Mouse (Mus musculus): ENCODE measurements around the gene Pla2g15.
A peak's percentile ranks its signal among the peaks of the same experiment; 100 is the strongest.

Pla2g15 gene

GRCm38 (mm10) chr8:106135672-106136071 is 14.5 kb upstream of the Pla2g15 start:
- DNase-seq (ENCODE audit: low spot score): no peak

DNA sequence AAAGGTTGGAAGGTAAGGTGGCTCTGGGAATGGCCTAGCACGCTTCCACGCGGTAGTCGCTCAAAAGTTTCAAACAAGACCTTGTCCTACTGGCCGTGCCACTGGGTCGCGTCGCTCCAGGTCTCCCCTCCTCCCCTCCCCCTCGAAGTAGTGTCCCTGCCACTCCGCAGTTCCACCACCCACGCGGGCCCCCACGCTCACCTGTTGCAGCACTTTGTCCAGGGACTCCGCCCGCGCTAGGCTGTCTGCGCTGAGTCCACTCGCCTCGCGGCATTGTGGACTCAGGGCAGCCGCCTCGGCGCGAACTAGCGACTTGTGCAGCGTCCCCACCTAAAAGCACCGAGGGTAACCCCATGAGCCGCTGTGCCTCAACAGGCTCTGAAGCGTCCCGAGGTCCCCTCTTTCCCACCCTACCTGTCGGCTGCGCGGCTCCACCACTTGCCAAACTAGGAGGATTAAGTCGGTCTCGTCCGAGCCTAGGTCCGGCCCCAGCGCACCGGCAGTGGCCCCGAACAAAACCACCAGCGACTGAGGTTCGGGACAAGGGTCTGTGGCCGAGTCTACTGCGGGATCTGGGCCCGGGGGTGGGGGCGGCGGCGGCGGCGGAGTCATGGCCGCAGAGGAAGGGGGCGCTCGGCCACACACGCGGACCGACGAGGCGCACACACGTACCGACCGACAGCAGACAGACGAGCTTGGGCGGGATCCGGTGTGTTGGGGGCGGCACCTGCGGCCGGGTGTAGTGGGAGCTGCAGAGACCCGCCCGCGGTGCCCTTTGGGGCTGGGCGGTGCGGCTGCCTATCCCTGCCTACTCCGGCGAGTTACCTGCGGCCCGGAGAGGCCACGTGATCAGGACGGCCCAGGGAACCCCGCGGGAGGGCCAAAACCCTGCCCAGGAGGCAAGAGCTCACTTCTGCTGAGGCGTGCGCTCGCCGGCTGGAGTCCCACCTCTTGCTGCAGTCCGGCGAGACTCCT is 13.8 kb upstream of the Pla2g15 start, which contains the start of gene Esrp2:
Esrp2 (minus strand) TSS at position 819 of the 975 bp plus-strand sequence.
- no peak for DNase-seq (ENCODE audit: low spot score)

DNA sequence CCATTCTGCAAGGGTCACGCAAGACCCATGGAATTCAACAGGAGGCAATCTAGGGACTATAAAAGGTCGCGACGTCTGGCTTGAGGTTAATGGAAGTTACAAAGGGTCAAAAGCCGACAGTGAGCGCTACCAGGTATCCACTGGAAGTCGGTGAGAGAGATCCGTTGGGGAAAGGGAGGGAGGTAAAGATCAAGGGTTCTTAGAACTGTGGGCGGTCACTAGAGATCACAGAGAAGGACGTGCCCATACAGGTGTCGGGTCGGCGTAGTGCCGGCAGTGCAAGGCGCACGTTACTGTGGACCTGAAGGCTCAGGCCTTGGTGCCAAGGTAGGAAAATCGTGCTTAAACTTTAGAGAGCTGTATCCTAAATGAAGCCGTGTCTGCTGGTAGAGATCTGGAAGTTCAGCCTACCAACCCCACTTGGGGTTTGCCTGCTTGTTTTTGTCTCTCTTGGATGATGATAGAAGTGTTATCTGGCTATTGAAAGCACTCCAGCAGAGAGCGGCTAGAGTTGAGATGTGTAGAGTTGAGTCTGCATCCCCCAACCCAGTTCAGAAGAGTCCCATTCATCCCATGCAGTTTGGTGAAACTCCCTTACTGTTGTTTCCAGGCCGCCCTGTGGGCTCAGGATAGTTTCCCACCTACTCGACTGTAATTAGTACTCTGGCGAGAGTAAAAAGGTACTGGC is 12.8 kb upstream of the Pla2g15 start:
- no peak for DNase-seq (ENCODE audit: low spot score)

- no peak for DNase-seq (ENCODE audit: low spot score)
Measured at GRCm38 (mm10) chr8:106137906-106138477, 12.2 kb upstream of the Pla2g15 start.

- no peak for DNase-seq (ENCODE audit: low spot score)
Measured at GRCm38 (mm10) chr8:106138616-106139015, 11.6 kb upstream of the Pla2g15 start.

- DNase-seq (ENCODE audit: low spot score): no peak
Measured at GRCm38 (mm10) chr8:106140191-106140590, 10.0 kb upstream of the Pla2g15 start.

- DNase-seq (ENCODE audit: low spot score): peak; percentile 82
Measured at GRCm38 (mm10) chr8:106140769-106141168, 9.4 kb upstream of the Pla2g15 start.

DNA sequence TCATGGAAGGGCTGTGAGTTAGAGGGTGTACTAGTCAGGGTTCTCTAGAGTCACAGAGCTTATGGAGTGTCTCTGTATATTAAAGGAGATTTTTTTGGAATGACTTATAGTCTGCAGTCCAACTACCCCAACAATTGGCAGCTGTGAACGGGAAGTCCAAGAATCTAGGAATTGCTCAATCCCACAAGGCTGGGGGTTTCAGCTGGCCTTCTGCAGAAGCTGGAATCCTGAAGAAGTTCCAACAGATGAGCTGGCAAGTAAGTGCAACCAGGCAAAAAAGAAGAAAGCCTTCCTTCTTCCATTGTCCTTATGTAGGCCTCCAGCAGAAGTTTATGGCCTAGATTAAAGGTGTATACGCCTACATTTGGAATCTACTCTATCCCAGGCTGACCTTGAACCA is 4.9 kb upstream of the Pla2g15 start:
- no peak for DNase-seq (ENCODE audit: low spot score)

DNA sequence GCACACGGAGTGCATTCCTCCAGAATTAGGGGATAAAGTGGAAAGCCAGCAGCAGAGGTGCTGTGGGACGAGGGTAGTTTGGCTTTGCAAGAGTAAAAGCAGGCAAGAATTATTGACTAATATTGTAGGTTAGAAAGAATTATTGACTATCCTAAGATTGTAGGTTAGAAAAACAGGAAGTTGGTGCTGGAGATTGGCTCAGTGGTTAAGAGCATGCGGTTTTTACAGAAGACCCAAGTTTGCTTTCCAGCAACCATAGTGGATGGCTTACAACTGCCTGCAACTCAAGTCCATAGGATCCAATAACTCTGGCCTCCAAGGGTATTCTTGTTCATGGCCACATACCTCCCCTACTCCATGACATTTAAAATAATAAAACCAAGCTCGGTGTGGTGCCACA is 4.2 kb upstream of the Pla2g15 start:
- no peak for DNase-seq (ENCODE audit: low spot score)

GRCm38 (mm10) chr8:106147868-106148565 is 2.2 kb upstream of the Pla2g15 start:
- DNase-seq (ENCODE audit: low spot score): no peak

GRCm38 (mm10) chr8:106149025-106149424 is 1.2 kb upstream of the Pla2g15 start:
- DNase-seq (ENCODE audit: low spot score): no peak

DNA sequence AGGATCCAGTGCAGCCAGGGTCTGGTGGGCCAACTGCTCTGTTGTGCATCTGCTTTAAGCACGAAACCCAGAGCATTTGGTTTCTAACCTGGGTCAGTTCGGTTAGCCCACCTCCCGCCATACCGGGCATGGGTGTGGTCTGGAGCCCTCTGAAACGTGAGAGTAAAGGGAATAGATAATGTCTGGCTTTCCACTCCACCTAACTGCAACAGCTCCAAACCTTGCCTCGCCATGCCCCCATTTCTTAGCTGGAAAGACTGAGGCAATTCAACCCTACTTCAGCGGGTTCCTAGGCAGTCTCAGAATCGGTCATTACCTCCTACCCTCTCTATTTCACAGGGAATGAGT is 428 bp downstream of the Pla2g15 start:
- DNase-seq (ENCODE audit: low spot score): no peak

DNA sequence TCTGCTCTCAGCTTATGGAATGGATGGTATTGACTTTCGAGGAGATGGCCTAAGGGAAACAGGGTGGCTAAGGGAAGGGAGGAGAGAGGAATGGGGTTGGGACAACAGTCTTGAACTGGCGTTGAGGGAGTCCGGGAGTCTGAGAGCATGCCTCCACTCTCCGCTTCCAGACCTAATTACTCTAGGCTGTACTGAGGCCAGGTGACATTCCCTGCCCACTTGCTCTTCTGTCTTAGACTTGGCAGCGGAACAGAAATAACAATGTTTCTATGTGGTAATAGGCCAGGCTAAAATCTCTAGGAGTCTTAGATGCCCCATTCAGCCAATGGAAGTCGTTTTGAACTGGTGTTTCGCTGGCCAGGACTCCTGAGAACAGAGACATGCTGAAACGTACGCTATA is 842 bp downstream of the Pla2g15 start:
- DNase-seq (ENCODE audit: low spot score): no peak

DNA sequence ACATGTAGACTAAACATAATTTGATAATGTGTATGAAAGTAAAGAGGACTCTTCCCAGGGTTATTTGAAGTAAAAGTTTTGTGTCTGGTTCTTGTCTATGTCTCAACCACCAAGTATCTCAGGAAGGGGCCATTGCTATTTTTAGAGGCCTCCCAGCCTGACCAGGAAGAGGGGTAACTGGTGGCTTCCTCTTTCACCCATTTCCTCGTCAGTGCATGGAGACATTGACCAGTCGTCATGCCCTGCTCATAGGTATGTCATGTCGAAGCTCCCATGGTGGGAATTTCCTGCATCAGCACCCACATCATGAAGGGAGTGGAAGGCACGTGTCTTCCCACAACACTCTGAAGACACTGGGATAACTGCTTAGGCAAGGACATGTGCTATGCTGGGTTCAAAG is 2.7 kb downstream of the Pla2g15 start:
- no peak for DNase-seq (ENCODE audit: low spot score)

- DNase-seq (ENCODE audit: low spot score): no peak
Measured at GRCm38 (mm10) chr8:106157419-106157818, 7.2 kb downstream of the Pla2g15 start.

- DNase-seq (ENCODE audit: low spot score): no peak
Measured at GRCm38 (mm10) chr8:106158381-106158780, 8.2 kb downstream of the Pla2g15 start.

GRCm38 (mm10) chr8:106159876-106160275 is 9.7 kb downstream of the Pla2g15 start:
- no peak for DNase-seq (ENCODE audit: low spot score)

- DNase-seq (ENCODE audit: low spot score): no peak
Measured at GRCm38 (mm10) chr8:106163251-106163650, 13.1 kb downstream of the Pla2g15 start.

- peak; percentile 69 for DNase-seq (ENCODE audit: low spot score)
Measured at GRCm38 (mm10) chr8:106165460-106165859, 15.3 kb downstream of the Pla2g15 start.

DNA sequence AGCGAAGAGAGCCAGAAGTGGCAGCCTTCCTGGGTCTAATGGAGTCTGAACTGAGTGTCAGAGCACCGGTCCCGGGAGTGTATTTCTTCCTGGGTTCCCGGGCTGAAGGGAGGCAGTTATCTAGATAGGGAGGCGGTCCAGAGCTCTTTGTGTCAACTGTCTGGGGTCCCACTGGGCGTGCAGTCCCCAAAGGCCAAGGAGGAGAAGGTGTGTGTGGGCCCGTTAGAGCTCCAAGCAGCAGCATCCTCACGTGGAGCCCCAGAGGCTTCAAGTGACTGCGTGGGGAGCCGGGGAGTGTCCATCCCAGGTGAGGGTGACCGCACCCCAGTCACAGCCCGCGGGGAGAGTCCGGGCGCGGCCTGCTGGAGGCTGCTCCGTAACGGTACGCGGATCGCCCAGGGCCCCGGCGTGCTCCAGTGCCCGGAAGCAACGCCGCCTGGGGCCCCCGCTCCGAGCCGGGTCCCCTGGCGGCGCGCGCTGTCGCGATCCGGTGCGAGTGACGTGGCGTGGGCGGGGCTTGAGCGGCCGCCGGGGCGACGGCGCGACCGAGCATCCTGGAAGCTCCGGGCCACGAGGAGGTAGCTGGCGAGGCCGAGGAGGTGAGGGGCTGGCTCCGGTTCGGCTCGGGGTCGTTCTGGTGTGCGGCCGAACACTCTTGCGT is 18.3 kb downstream of the Pla2g15 start, which contains the start of gene Slc7a6:
Slc7a6 (plus strand) TSS at position 502 of the 661 bp plus-strand sequence.
- peak; percentile 68 for DNase-seq (ENCODE audit: low spot score)

Data from ovary, postnatal 14 days (tissue).